Mouse (Mus musculus) brain, embryonic 18.5 days (tissue): ENCODE results near the gene Gm28635.
A peak's percentile ranks its signal among the peaks of the same experiment; 100 is the strongest.

Experiments
- DNase-seq: peaks from one replicate; pipeline ENCODE4 v3.0.0-alpha.2; 2012; ENCODE audit warnings: low read depth, low spot score

Gm28635 gene

GRCm38 (mm10) chr2:84677968-84678880, at the start of gene Gm28635, which contains the start of gene Med19:
Gene Gm28635, minus strand, starts transcription at chr2:84678041.
Gene Med19, plus strand, starts transcription at chr2:84678402.
- peak; percentile 99 for DNase-seq

GRCm38 (mm10) chr2:84727172-84727858, 49.5 kb upstream of the Gm28635 start, which contains the start of gene Clp1:
Gene Clp1, minus strand, starts transcription at chr2:84727350.
- DNase-seq: peak; percentile 91

- no peak for DNase-seq
Measured at GRCm38 (mm10) chr2:84726716-84727115, 48.9 kb upstream of the Gm28635 start.

GRCm38 (mm10) chr2:84725770-84726169, 47.9 kb upstream of the Gm28635 start:
- no peak for DNase-seq

GRCm38 (mm10) chr2:84723856-84724255, 46.0 kb upstream of the Gm28635 start:
- DNase-seq: no peak

- no peak for DNase-seq
Measured at GRCm38 (mm10) chr2:84721182-84721581, 43.3 kb upstream of the Gm28635 start.

GRCm38 (mm10) chr2:84720718-84721117, 42.9 kb upstream of the Gm28635 start:
- DNase-seq: no peak

- no peak for DNase-seq
Measured at GRCm38 (mm10) chr2:84717357-84717756, 39.5 kb upstream of the Gm28635 start.

- DNase-seq: no peak
Measured at GRCm38 (mm10) chr2:84716423-84717355, 38.8 kb upstream of the Gm28635 start.

- peak; percentile 96 for DNase-seq
Measured at GRCm38 (mm10) chr2:84715562-84716361, 37.9 kb upstream of the Gm28635 start.

- peak; percentile 96 for DNase-seq
Measured at GRCm38 (mm10) chr2:84714811-84715561, 37.1 kb upstream of the Gm28635 start, which contains the start of gene Zdhhc5. Gene Zdhhc5, minus strand, starts transcription at chr2:84715180.

- no peak for DNase-seq
Measured at GRCm38 (mm10) chr2:84714422-84714810, 36.6 kb upstream of the Gm28635 start.

- DNase-seq: no peak
Measured at GRCm38 (mm10) chr2:84711898-84712297, 34.1 kb upstream of the Gm28635 start.

GRCm38 (mm10) chr2:84707523-84707922, 29.7 kb upstream of the Gm28635 start:
- DNase-seq: no peak

- DNase-seq: no peak
Measured at GRCm38 (mm10) chr2:84705295-84705694, 27.5 kb upstream of the Gm28635 start.

- DNase-seq: no peak
Measured at GRCm38 (mm10) chr2:84704329-84704728, 26.5 kb upstream of the Gm28635 start.

- no peak for DNase-seq
Measured at GRCm38 (mm10) chr2:84703497-84703896, 25.7 kb upstream of the Gm28635 start.

- DNase-seq: no peak
Measured at GRCm38 (mm10) chr2:84695007-84695695, 17.3 kb upstream of the Gm28635 start.

- DNase-seq: no peak
Measured at GRCm38 (mm10) chr2:84690050-84690449, 12.2 kb upstream of the Gm28635 start.
